Mouse (Mus musculus): ENCODE measurements at regions not wholly inside any gene's neighbourhood (a gene's known extent, or its start where the extent isn't known, plus 50 kb on each side); places are given as distances from the start of the nearest gene placed in this dataset.

GRCm38 (mm10) chr12:27408440-27408839, 66.1 kb upstream of the Sox11 start:
- no peak overlapping the region for H3K9ac ChIP-seq
- H3K4me3 ChIP-seq, result no peak overlapping the region
- H3K4me2 ChIP-seq, result no peak overlapping the region
- no peaks in the 10 kb centered on the region for H3K27me3 ChIP-seq (replicated peaks)
- 0 out of 2 replicates have a peak, but pooled peaks cover 4% of the 10 kb centered on the region for H3K4me1 ChIP-seq
- no peak for ATAC-seq (ENCODE audit: extremely low read depth, insufficient number of reproducible peaks, low FRiP score, low TSS enrichment)
- no peak overlapping the region for H3K27ac ChIP-seq (replicated peaks)
- no peaks in the 10 kb centered on the region for H3K9me3 ChIP-seq
- no peaks in the 10 kb centered on the region for H3K36me3 ChIP-seq
- 68% methylated on average over 4 of the region's 4 CpGs for WGBS

- Histone ChIP-seq H3K4me2 (no peak overlapping the region), H3K4me1 (no peaks in the 10 kb centered on the region), H3K9me3 (no peaks in the 10 kb centered on the region), H3K27ac (replicated peaks) (no peak overlapping the region), H3K36me3 (no peaks in the 10 kb centered on the region), H3K4me3 (no peak overlapping the region), H3K27me3 (replicated peaks) (no peaks in the 10 kb centered on the region), H3K9ac (no peak overlapping the region)
- ATAC-seq (ENCODE audit: extremely low read depth, insufficient number of reproducible peaks, low FRiP score, low TSS enrichment), result no peak
- 71% methylated on average over 5 of the region's 5 CpGs for WGBS
Observed at GRCm38 (mm10) chr12:27399392-27399791, 57.0 kb upstream of the Sox11 start.

Data from heart, embryonic 13.5 days (tissue).